Mouse (Mus musculus): ENCODE measurements around the gene Gga2. TPM values are rescaled to one million over a fixed set of nuclear protein-coding genes. Genes with fewer than 3 reads are reported as not detected.

The Gga2 gene
- total RNA-seq (2023), result 10 to 100 TPM; 15.6 to 19.8 TPM

DNA sequence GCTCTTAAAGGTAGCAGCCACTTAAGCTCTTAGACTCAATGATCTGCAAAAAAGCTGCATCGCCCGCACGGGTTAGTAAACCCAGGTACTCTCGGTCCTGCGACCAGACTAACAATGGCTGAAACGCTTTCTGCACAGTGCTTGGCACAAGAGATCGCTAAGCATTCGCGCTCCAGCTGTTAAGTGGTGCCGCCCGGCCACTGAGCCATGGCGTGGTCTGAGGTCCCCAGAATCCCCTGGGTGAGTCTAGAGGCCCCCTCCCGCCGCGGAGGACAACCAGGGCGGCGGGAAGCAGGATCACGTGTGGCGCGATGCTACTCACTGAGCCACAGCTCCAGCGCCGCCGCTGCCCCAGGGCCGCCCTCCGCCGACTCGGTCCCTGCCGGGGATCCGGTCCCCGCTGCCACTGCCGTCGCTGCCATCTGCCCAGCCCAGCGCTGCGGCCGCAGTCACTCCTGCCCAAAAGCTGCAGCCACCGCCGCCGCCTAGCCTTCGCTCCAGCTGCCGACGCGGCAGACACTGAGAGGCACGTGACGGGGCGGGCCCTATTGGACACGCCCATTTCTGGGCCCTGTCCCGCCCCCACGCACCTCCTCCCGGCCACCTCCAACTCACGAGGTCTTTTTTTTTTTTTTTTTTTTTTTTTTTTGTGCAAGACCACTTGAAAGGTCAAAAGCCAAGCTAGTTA, at the start of gene Gga2:
TSS of gene Gga2 (minus strand) at position 556 of the 688 bp plus-strand sequence.

DNA sequence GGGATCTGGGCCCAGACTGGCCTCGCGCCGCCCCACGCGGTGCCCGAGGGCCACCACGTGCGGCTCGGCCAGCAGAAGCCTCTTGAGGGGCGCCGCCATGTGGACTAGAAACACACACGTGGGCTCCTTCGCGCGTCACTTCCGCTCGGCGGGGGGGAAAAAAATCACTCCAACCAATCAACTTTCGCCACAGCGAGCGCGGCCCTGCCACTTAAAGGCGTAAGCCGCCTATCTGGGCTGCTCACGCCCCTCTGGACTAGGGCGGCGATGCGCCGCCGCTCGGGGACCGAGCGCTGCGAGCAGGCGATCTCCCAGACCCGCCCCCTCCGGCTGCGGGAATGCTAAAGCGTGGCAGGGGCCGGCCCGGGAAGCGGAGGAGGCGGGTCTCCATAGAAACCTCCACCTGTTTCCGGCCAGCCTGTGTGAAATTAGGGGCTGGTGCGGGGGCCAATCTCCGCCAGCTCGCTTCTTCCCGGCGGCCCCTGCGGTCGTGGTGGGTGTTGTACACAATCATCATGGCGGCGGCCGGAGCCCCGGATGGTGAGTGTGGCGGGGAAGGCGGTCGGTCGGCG, 46.0 kb upstream of the Gga2 start, which contains the start of the genes Ubfd1 and Ears2:
TSS of gene Ubfd1 (plus strand) at position 231 of the 572 bp plus-strand sequence.
TSS of gene Ears2 (minus strand) at position 319 of the 572 bp plus-strand sequence.

DNA sequence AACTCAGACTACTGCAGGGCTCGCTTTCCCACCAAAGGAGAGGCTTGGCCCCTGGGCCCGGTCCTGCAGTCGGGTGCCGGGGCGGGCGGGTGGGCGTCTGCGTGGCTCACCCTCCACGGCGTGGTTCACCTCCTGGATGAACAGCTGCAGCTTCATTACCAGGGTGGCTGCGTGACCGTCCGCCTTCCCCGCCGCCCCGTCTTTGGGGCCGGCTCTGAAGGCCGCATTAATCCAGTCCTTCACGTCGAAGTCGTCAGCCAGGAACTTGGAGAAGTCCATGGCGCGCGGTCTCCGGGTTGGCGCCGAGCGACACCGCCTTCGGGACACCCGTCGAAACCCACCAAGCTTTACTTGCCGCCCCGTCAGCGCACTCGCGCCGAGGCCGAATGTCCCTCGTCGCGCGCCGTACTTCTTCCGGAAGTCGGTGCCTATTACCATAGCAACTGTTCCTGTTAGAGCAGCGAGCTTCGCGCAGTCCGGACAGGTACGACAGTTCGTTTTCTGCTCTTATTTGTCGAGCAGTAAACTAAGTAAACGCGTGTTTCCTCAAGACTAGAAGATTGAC, 39.6 kb downstream of the Gga2 start, which contains the start of gene Cog7:
TSS of gene Cog7 (minus strand) at position 405 of the 565 bp plus-strand sequence.

Other genes starting within 250 kb of the Gga2 start
- gene Scnn1b, start 156.2 kb downstream of the Gga2 start, total RNA-seq (2023), result not detected
- gene Cog7, start 39.5 kb downstream of the Gga2 start, total RNA-seq (2023), result 10 to 100 TPM; 10.7 to 11.5 TPM
- 10 to 100 TPM; 11.9 to 14.6 TPM for gene Ubfd1, start 46.0 kb upstream of the Gga2 start, total RNA-seq (2023)
- gene Ears2, start 46.0 kb upstream of the Gga2 start, total RNA-seq (2023), result 1 to 10 TPM; 1.2 to 1.5 TPM
- gene Ndufab1, start 80.7 kb upstream of the Gga2 start, total RNA-seq (2023), result 10 to 100 TPM; 61.9 to 67.2 TPM
- gene Palb2, start 111.8 kb upstream of the Gga2 start, total RNA-seq (2023), result 1 to 10 TPM; 7.7 to 8.8 TPM
- gene Dctn5, start 111.8 kb upstream of the Gga2 start, total RNA-seq (2023), result 10 to 100 TPM; 48.5 to 63.0 TPM
- gene Plk1, start 138.2 kb upstream of the Gga2 start, total RNA-seq (2023), result 10 to 100 TPM; 56.4 to 66.6 TPM
- not detected for gene Ern2, start 165.0 kb upstream of the Gga2 start, total RNA-seq (2023)
- gene Chp2, start 198.3 kb upstream of the Gga2 start, total RNA-seq (2023), result not detected

Measured in neutrophil, adult 83 days (primary cell).